Mouse (Mus musculus) kidney, embryonic 14.5 days (tissue): ENCODE data around the gene Myg1. TPM values are rescaled to one million over a fixed set of nuclear protein-coding genes. Genes with fewer than 3 reads are reported as not detected.

Experiments used
- ATAC-seq: fragments of 200-750 bp; cut with Nextera tagmentation; 2 replicates; pipeline ENCODE4 v1.8.0; 2017; ENCODE audit warnings: moderate number of reproducible peaks, mild to moderate bottlenecking, moderate TSS enrichment, moderate library complexity; ENCODE audit not compliant: low FRiP score, low TSS enrichment
- H3K27ac ChIP-seq: fragments of 300-500 bp; sonication (generic); 2 replicates; pipeline ENCODE4 v1.5.1; 2014; ENCODE audit warnings: low read depth, mild to moderate bottlenecking, low read length, moderate library complexity, mixed read lengths
- H3K27me3 ChIP-seq: fragments of 300-500 bp; sonication (generic); 2 replicates; pipeline ENCODE4 v1.6.1; 2014; ENCODE audit warnings: mild to moderate bottlenecking, low read length; ENCODE audit not compliant: control insufficient read depth, insufficient read depth
- H3K36me3 ChIP-seq: fragments of 300-500 bp; sonication (generic); 2 replicates; pipeline ENCODE4 v1.6.1; 2014; ENCODE audit warnings: low read length, mixed read lengths; ENCODE audit not compliant: control insufficient read depth, insufficient read depth
- H3K4me1 ChIP-seq: fragments of 300-500 bp; sonication (generic); 2 replicates; pipeline ENCODE4 v1.6.1; 2014; ENCODE audit warnings: low read length, mixed read lengths; ENCODE audit not compliant: control insufficient read depth, insufficient read depth
- H3K4me2 ChIP-seq: fragments of 300-500 bp; sonication (generic); replicated peaks from 2 replicates; pipeline ENCODE4 v1.6.1; 2014; ENCODE audit warnings: low read depth, mild to moderate bottlenecking, low read length
- H3K4me3 ChIP-seq: fragments of 300-500 bp; sonication (generic); 2 replicates; pipeline ENCODE4 v1.5.1; 2014; ENCODE audit warnings: mild to moderate bottlenecking, low read length
- H3K9ac ChIP-seq: fragments of 300-500 bp; sonication (generic); 2 replicates; pipeline ENCODE4 v1.6.1; 2014; ENCODE audit warnings: low read depth, mild to moderate bottlenecking, low read length, moderate library complexity
- H3K9me3 ChIP-seq: fragments of 300-500 bp; sonication (generic); 2 replicates; pipeline ENCODE4 v1.6.1; 2016; ENCODE audit warnings: low read length; ENCODE audit not compliant: control insufficient read depth
- WGBS: fragments of 180-500 bp; shearing (Covaris S2); extraction: QIAGEN DNeasy Blood & Tissue Kit; methylation state at CpG from one replicate; pipeline ENCODE4 v1.1.7; 2014; 5-methylcytosine and 5-hydroxymethylcytosine counted together
- polyA plus RNA-seq: library from polyadenylated mRNA; unstranded; fragments of >200 nt; fragmentation: Nextera tagmentation; extraction: Ambion mirVana; gene quantifications from 2 replicates; pipeline ENCODE4 v1.2.1, GENCODE M21; 2014

Gene Myg1
- polyA plus RNA-seq, 1 experiment from 2014 or later = 129 TPM

DNA sequence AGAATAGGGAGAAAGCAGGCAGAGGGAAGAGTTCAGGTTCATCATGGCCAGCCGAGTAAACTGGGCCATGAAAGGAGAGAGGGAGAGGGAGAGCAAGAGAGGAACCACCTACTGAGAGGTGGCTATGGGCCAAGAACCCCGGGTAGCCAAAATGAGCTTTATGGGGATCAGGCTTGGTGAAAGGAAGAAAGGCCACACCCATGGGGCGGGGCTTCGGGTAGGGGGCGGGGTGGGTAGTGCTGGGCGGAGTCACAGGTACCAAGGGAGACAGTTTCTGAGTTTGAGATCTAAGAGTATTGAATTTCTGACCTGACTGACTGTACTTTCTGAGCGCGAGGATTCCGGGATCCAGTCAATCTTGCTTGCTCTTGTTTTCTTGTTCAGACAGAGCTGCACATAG is 55.1 kb downstream of the Myg1 start:
- Histone ChIP-seq H3K4me1 (0 out of 2 replicates have a peak, but pooled peaks cover 3% of the 10 kb centered on the region), H3K4me3 (no peak overlapping the region), H3K9me3 (no peaks in the 10 kb centered on the region), H3K27me3 (no peaks in the 10 kb centered on the region), H3K36me3 (no peaks in the 10 kb centered on the region), H3K27ac (no peak overlapping the region), H3K9ac (no peak overlapping the region), H3K4me2 (no peak overlapping the region)
- no peak for ATAC-seq
- 55% methylated on average over 9 of the region's 9 CpGs for WGBS

Other genes with a start within 250 kb of the Myg1 start
- gene Tns2, start 231.3 kb upstream of the Myg1 start, polyA plus RNA-seq = 39.1 and 46.6 TPM in 2 replicates
- 9.0 and 11.1 TPM in 2 replicates for gene Spryd3, start 195.5 kb upstream of the Myg1 start, polyA plus RNA-seq
- 24.0 and 27.1 TPM in 2 replicates for gene Igfbp6, start 187.3 kb upstream of the Myg1 start, polyA plus RNA-seq
- gene Soat2, start 181.2 kb upstream of the Myg1 start, polyA plus RNA-seq = 0.11 and 0.28 TPM in 2 replicates
- gene Zfp740, start 128.5 kb upstream of the Myg1 start, polyA plus RNA-seq = 30.1 and 59.9 TPM in 2 replicates
- gene Csad, start 127.0 kb upstream of the Myg1 start, polyA plus RNA-seq = 50.6 and 68.1 TPM in 2 replicates
- gene Itgb7, start 99.8 kb upstream of the Myg1 start, polyA plus RNA-seq = 1.1 and 1.7 TPM in 2 replicates
- gene Rarg, start 74.2 kb upstream of the Myg1 start, polyA plus RNA-seq = 17.9 and 23.9 TPM in 2 replicates
- gene Gm9918, start 61.1 kb upstream of the Myg1 start, polyA plus RNA-seq = 0.37 and 0.84 TPM in 2 replicates
- gene Mfsd5, start 52.3 kb upstream of the Myg1 start, polyA plus RNA-seq = 53.7 and 65.3 TPM in 2 replicates
- gene Espl1, start 35.4 kb upstream of the Myg1 start, polyA plus RNA-seq = 33.6 and 35.2 TPM in 2 replicates
- 481 and 576 TPM in 2 replicates for gene Pfdn5, start 5.6 kb upstream of the Myg1 start, polyA plus RNA-seq
- 73.3 and 84.7 TPM in 2 replicates for gene Aaas, start 19.1 kb downstream of the Myg1 start, polyA plus RNA-seq
- 1.0 and 2.0 TPM in 2 replicates for gene Sp7, start 35.5 kb downstream of the Myg1 start, polyA plus RNA-seq
- gene Sp1, start 74.4 kb downstream of the Myg1 start, polyA plus RNA-seq = 16.5 and 16.8 TPM in 2 replicates
- gene Amhr2, start 113.7 kb downstream of the Myg1 start, polyA plus RNA-seq = 0.51 and 0.95 TPM in 2 replicates
- gene Prr13, start 127.3 kb downstream of the Myg1 start, polyA plus RNA-seq = 87.7 and 92.6 TPM in 2 replicates
- 305 and 373 TPM in 2 replicates for gene Pcbp2, start 138.8 kb downstream of the Myg1 start, polyA plus RNA-seq
- gene Gm10337, start 172.0 kb downstream of the Myg1 start, polyA plus RNA-seq = not detected in 2 replicates
- 12.2 and 14.8 TPM in 2 replicates for gene Map3k12, start 185.4 kb downstream of the Myg1 start, polyA plus RNA-seq
- 80.4 and 89.1 TPM in 2 replicates for gene Tarbp2, start 186.5 kb downstream of the Myg1 start, polyA plus RNA-seq
- gene Npff, start 193.2 kb downstream of the Myg1 start, polyA plus RNA-seq = 2.7 and 3.5 TPM in 2 replicates